In genomic region chr2:69137406-69138084, GRCm38 (mm10) we compare ENCODE assay signal across 13 mouse cellular contexts. TPM values are rescaled to one million over a fixed set of nuclear protein-coding genes. Genes with fewer than 3 reads are reported as not detected.
A peak's percentile ranks its signal among the peaks of the same experiment; 100 is the strongest.
DNase-seq lines count a peak whose midpoint lies in the region; ATAC-seq and TF ChIP-seq lines count a peak whose summit lies in the region.
"Had no signal": no experiment of that assay in that cellular context is flagged by ENCODE, and none has a peak within 500 bp of the region (broad histone marks: within the 10 kb centered on the region; RNA-seq: fewer than 3 reads in every experiment).

No protein-coding gene starts in this region.

- H3K4me3 ChIP-seq in kidney, adult 2 months (ENCODE audit: insufficient read depth, low read depth, low read length) = no peak overlapping the region
- no peak overlapping the region for H3K4me3 ChIP-seq in kidney, embryonic 15.5 days (replicated peaks)
- no peak overlapping the region; the same call in 1 of the 2 replicates for H3K4me3 ChIP-seq in liver, embryonic 15.5 days (replicated peaks)
- H3K4me3 ChIP-seq in hindbrain, embryonic 16.5 days (ENCODE audit: low read length) = no peak overlapping the region
- H3K4me3 ChIP-seq: erythroblast, embryonic 14.5 days had no signal

- H3K27ac ChIP-seq in kidney, adult 2 months (ENCODE audit: insufficient read depth, low read depth, low read length) = peak overlapping the region; percentile 57
- no peak overlapping the region for H3K27ac ChIP-seq in kidney, embryonic 15.5 days
- H3K27ac ChIP-seq in liver, embryonic 15.5 days (replicated peaks) = no peak overlapping the region
- no peak overlapping the region for H3K27ac ChIP-seq in hindbrain, embryonic 16.5 days (ENCODE audit: low read depth, low read length)

- no peak overlapping the region for H3K9ac ChIP-seq in kidney, embryonic 15.5 days
- H3K9ac ChIP-seq in liver, embryonic 15.5 days = no peak overlapping the region
- no peak overlapping the region for H3K9ac ChIP-seq in hindbrain, embryonic 16.5 days (ENCODE audit: low read depth, low read length)

- no peak for TF ChIP-seq CTCF in kidney, adult 2 months (conservative IDR thresholded peaks at IDR 0.05; ENCODE audit: insufficient read depth, insufficient read length, low read depth, low read length)

- no peak overlapping the region for H3K4me2 ChIP-seq in kidney, embryonic 15.5 days
- H3K4me2 ChIP-seq in liver, embryonic 15.5 days = peak overlapping the region; percentile 50
- H3K4me2 ChIP-seq in hindbrain, embryonic 16.5 days (ENCODE audit: low read length) = no peak overlapping the region

- no peak for ATAC-seq in kidney, embryonic 15.5 days (replicated peaks; ENCODE audit: low FRiP score)
- no peak for ATAC-seq in liver, embryonic 15.5 days (ENCODE audit: insufficient read depth)
- no peak for ATAC-seq in hindbrain, embryonic 16.5 days

- no peaks in the 10 kb centered on the region for H3K27me3 ChIP-seq in kidney, adult 2 months (replicated peaks; ENCODE audit: control insufficient read depth, insufficient read depth, low read length)
- H3K27me3 ChIP-seq in kidney, embryonic 15.5 days = no peaks in the 10 kb centered on the region
- no peaks in the 10 kb centered on the region for H3K27me3 ChIP-seq in liver, embryonic 15.5 days
- H3K27me3 ChIP-seq in hindbrain, embryonic 16.5 days (replicated peaks; ENCODE audit: control insufficient read depth, insufficient read depth, low read length) = no peaks in the 10 kb centered on the region

- WGBS in kidney, adult 2 months = 66% methylated on average over 10 of the region's 10 CpGs
- WGBS in kidney, embryonic 15.5 days = 88% methylated on average over 10 of the region's 10 CpGs
- WGBS in liver, embryonic 15.5 days (ENCODE audit: insufficient replicate concordance) = 69% methylated on average over 10 of the region's 10 CpGs
- 87% methylated on average over 10 of the region's 10 CpGs for WGBS in hindbrain, embryonic 16.5 days

- no peak for TF ChIP-seq POLR2A in kidney, adult 2 months (IDR thresholded peaks at IDR 0.05; ENCODE audit: low read depth, low read length)

- no peaks in the 10 kb centered on the region for H3K36me3 ChIP-seq in kidney, adult 2 months (ENCODE audit: control insufficient read depth, insufficient read depth, low read length)
- H3K36me3 ChIP-seq in kidney, embryonic 15.5 days = no peaks in the 10 kb centered on the region
- H3K36me3 ChIP-seq in liver, embryonic 15.5 days (replicated peaks) = no peaks in the 10 kb centered on the region
- no peaks in the 10 kb centered on the region for H3K36me3 ChIP-seq in hindbrain, embryonic 16.5 days (ENCODE audit: control insufficient read depth, insufficient read depth, low read length)

- peaks cover 4% of the 10 kb centered on the region for H3K4me1 ChIP-seq in kidney, adult 2 months (ENCODE audit: control insufficient read depth, insufficient read depth, low read length)
- H3K4me1 ChIP-seq in kidney, embryonic 15.5 days = peaks cover 29% of the 10 kb centered on the region
- peaks cover 8% of the 10 kb centered on the region for H3K4me1 ChIP-seq in liver, embryonic 15.5 days (replicated peaks)
- no peaks in the 10 kb centered on the region for H3K4me1 ChIP-seq in hindbrain, embryonic 16.5 days (ENCODE audit: control insufficient read depth, insufficient read depth, low read depth, low read length)

- no peaks in the 10 kb centered on the region for H3K9me3 ChIP-seq in kidney, embryonic 15.5 days (replicated peaks)
- no peaks in the 10 kb centered on the region for H3K9me3 ChIP-seq in liver, embryonic 15.5 days (replicated peaks)
- no peaks in the 10 kb centered on the region for H3K9me3 ChIP-seq in hindbrain, embryonic 16.5 days (ENCODE audit: control insufficient read depth, low read length)

- DNase-seq in adrenal gland, adult (ENCODE audit: inconsistent age in 2 of 2, low spot score in 1 of 2) = peak; percentile 34 to 61
- DNase-seq in adrenal gland, postnatal 4 days (ENCODE audit: low spot score in 2 of 2) = no peak
- peak; percentile 68 for DNase-seq in kidney, adult 2 months
- DNase-seq in kidney, adult 8-10 months = peak; percentile 23 to 24
- no peak for DNase-seq in frontal cortex, postnatal 36 days (ENCODE audit: low spot score in 2 of 2)
- DNase-seq: cerebellum, adult 8-10 months; gastrocnemius, postnatal 36 days; right cerebral cortex, postnatal 25 days; thymus, postnatal 14 days had no signal

RNA-seq across cellular contexts. Expression of gene Nostrin, which starts 1.9 kb away (rescaled TPM):
- 10 to 100 TPM in 1 of 2 experiments, 1 to 10 TPM in 1; 7.2 to 10.7 TPM for total RNA-seq in adrenal gland, postnatal 4 days (2021)
- 0.75 and 1.0 TPM in 2 replicates for polyA plus RNA-seq in kidney, adult 2 months (2012; rRNA removed)
- polyA plus RNA-seq in kidney, embryonic 15.5 days (2015; fragmentation: Nextera tagmentation; extraction: Ambion mirVana) = 6.4 and 7.5 TPM in 2 replicates
- 7.3 and 7.4 TPM in 2 replicates for polyA plus RNA-seq in liver, embryonic 15.5 days (2015; fragmentation: Nextera tagmentation; extraction: Ambion mirVana)
- 2.1 and 2.4 TPM in 2 replicates for polyA plus RNA-seq in hindbrain, embryonic 16.5 days (2015; fragmentation: Nextera tagmentation; extraction: Ambion mirVana)
- polyA plus RNA-seq: erythroblast, embryonic 14.5 days had no signal

Comparison
In these comparisons a context has a peak if more than half of its experiments do, and no peak if none do; other contexts are left out.
1. DNase-seq: peak in adrenal gland, adult (2 of 2), kidney, adult 2 months (single experiment) and kidney, adult 8-10 months (2 of 2); none in adrenal gland, postnatal 4 days (0 of 2) and frontal cortex, postnatal 36 days (0 of 2).